Mouse (Mus musculus) B cell, adult 2 months (primary cell): ENCODE data around the gene Bod1l.
A peak's percentile ranks its signal among the peaks of the same experiment; 100 is the strongest.

Experiments used
- DNase-seq, 2 experiments: peaks; one replicate each; pipeline ENCODE4 v3.0.0; 2022

Gene Bod1l

DNA sequence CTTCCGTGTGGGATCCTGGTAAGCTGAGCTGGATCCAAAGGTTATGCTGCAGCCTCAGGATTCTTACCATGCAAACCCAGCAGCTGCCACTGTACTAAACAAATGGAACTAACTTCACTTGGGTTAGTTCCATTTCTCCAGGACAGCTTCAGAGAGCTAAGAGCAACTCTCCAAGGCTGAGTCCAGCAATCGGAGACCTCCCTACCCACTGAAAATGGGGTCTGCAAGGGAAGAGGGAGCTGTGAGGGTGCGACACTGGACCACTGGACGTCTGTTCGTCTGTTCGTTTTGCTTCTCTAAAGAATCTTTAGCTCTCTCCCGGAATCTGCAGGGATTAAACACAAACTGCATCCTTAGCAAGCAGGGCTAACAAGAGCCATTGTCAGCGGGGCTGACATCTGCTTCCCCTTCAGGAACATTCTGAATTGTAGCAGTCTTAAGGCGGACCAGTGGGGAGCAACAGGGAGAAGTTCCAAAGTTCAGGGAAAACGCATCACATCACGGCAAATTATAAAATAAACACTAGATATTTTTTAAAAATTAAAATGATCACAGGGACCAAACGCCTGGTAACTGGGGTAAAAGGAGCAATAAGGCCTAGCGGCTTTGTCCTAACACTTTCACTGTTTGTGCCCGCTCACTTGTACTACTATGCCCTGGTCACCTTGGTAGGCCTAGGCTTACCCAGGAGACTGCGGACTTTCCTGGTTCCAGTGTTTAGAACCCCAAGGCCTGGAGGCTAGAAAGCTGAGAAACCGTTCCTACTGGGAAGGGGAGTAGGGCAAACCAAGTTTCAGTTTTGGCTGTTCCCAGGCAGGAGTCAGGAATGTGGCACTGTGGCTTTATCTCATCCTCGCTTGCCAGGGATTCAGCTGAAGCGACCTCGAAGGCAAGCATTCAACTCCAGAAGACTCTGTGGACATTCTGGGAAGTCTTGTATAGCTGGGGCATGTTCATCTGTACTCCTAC lies 85.2 kb downstream of the Bod1l start:
- DNase-seq = no peak

DNA sequence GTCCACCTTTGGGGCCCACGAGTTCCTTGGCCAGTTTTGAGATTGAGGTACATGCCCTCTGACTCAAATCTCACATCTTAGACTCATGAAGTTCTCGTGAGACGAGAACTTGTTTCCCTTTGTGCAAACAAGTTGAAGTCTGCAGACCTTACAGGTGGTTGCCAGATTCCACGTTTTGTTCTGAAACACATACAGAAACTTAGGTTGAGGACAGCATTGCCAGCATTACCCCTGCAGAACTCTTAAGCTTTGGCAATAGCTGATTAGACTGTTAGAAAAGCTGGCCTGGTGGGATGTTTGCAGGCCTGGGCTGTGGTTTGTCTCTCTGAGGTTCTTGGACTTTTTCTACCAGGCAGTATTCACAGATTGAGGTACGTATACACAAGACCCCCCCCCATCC lies 86.8 kb downstream of the Bod1l start:
- no peak for DNase-seq

DNA sequence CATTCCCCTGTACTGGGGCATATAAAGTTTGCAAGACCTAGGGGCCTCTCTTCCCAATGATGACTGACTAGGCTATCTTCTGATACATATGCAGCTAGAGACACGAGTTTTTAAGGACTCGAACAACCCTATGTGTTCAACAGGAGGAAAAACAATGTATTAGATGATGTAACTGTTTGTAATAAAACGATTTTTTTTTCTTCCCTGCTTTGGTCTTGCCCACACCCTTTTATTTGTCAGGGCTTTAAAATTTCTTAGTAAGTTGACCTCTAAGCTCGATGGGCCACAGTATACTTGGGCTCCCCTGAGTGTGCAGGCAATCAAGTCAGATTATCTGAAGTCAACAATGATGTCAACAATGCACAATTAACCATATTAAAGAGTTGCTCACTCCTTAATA lies 87.7 kb downstream of the Bod1l start:
- DNase-seq = no peak

DNA sequence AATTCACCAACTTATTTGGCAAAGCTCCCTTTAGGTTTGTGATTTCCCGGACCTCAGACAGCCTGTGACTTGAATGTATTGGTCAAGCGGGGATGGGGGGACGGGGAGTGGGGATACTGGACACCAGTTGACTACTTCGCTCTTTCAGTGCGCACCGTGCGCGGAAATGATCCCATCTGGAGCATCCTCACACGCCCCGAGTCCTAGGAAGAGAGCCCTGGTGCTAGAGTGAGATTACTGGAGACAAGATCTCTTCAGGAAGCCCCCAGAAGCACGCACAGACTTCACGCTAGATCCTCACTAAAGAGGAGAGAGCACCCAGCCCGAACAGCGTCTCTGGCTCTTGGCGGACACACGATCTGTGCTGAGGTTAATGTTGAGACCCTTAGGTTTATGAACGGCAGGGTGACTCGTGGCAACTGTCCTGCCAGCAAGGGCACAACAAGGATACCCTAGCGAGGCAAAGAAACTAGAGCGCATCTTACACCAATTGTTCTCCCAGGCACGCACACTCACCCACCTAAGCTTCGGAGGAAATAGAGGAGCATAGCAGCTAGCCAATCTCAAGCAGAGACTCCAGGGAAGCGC lies 88.6 kb downstream of the Bod1l start:
- DNase-seq = no peak

DNA sequence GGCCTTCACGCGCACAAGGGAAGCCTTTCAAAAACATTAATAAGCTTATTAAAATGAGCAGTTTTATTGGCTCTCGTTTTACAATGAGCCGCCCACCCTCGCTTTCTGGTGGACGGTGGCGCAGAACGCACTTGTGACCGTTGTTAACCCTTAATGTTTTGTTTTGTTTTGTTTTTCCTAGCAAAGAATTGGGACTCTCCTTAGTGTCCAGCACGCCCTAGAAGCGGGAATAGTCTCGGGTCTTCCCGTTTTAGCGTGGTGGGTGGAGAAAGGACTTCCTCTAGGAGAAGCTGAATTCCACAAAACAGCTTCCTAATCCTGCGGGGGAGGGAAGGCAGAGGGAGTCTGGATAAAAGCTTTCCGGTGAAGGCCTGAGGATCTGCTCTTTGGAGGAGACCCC lies 89.3 kb downstream of the Bod1l start:
- no peak for DNase-seq

DNA sequence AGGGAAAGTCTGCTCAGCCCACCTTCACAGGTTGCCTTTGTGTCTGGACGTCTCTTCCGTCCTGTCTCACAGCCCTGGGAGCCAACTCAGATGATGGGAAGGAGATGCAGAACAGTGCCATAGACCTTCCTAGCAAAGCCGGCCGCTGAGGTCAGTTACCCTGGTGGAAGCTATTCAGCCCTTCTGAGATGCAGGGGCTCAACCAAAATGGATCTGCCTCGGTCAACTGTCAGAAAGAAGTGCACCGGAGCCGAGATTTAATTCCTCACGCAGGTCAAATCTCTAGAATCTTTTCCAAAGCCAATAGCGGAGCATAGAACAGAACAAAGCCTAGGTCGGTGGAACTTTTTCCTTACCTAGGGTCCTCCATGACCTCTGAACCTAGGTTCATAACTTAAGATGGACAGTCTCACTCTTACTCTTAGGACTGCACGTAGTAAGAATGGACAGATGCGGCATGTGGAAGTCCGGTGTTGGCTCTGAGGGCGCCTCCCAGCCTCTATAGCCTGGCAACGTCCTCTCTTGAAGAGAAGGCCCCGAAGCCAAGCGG lies 89.8 kb downstream of the Bod1l start:
- no peak for DNase-seq

DNA sequence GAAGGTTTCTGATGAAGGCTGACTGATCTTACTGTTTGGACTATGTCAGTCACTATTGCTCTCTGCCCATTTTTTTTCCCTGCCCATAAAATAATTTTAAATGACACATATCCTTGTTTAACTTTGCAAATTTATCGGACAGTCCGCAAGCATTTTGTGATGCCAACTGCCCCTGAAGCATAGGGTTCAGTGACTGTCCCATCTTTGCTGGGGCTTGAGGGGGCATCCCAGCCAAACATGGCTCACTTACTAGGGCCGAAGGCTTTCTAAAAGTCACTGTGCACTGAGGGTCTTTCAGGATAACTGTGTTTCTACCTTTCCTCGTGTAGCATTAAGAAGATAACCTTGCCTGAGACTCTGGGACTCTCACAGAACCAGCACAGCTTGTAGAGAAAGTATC lies 91.4 kb downstream of the Bod1l start:
- no peak for DNase-seq

DNA sequence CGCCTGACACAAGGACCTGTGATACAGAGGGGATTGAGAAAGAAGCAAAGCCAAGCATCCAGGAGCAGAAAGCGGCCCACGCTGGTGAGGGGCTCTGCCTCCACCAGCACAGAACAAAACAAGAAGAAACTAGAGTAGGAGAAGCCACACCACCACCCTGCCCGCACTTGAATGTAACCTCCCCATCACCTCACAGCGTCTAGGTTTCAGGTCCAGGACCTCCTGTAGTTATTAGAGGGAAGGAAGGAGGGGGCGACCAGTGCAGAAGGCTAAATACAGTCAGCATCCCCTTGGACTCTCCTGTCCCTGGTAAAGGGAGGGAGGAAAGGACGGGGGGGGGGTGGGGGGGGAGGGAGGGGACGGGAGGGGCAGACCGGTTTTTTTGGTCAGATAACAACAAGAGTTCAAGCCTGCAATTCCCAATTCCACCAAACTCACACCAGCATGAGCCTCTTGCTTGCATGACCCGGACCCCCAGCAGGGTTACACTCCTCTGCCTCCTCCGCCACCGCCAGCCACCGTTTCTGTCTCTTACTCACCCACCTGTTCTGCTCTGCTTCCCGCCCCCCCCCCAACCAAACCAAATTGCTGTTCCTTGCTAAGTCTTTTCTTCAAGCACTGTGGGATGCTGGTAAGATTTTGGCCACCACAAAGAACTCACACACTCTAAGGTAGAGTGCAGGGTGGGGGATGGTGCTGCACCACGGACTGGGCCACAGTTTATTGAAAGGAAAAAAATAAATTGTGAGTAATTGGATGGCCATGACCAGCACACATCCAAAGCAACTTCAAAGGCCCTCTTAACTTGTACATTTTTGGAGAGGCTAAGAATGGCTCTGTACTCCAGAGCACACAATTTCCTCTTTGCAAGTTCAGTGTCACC lies 99.0 kb downstream of the Bod1l start:
- no peak for DNase-seq

DNA sequence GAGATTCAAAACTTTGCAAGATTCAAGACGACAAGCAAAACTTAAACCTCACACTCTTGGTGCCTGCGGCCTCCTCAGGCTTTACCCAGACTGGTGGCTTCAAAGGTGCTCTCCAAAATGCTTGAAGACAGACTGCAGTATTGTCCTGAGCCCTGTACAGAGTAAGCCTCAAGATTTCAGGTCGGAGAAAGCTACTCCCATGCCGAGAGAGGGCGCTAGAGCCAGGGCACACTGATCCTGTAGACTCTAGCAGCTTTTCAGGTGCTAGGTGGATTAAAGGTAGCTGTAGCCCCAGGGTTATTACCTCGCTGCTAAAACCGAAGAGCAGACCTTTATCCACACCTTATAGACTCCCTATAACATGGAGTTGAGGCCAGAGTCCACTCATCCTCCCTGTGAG lies 99.9 kb downstream of the Bod1l start:
- DNase-seq = no peak

DNA sequence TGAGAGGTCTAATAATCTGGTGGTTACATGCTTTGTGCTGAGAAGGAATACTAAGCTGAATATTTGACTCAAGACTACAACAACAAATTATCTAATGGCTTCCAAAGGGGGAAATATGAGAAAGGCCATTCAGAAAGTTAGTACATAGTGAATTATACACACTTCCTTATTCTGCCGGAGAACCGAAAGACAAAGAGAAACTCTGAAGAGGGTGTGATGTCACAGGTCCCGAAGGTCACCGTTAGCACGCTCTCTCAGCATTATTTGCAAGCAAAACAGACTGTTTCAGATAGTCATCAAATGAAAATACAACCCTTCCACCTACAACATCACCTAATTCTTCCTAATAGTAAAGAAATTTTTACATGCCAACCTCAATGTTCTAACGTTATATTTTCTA lies 105.3 kb downstream of the Bod1l start:
- DNase-seq = peak; percentile 31 to 46
